Mouse (Mus musculus): ENCODE results near the gene Nuak2.

GRCm38 (mm10) chr1:132342518-132342917 lies 26.6 kb downstream of the Nuak2 start:
- TF ChIP-seq CTCF (IDR thresholded peaks at IDR 0.05; ENCODE audit: borderline replicate concordance, insufficient read depth, low read depth, low read length) (no peak), POLR2A (IDR thresholded peaks at IDR 0.05; ENCODE audit: borderline replicate concordance, insufficient read depth, low read length) (no peak)

All from cerebellum, adult 2 months (tissue).